Comparison of ENCODE assay signal across 18 mouse cellular contexts in genomic region chr14:50927366-50927765, GRCm38 (mm10). TPM values are rescaled to one million over a fixed set of nuclear protein-coding genes. Genes with fewer than 3 reads are reported as not detected.
"Had no signal": no experiment of that assay in that cellular context is flagged by ENCODE, and none has a peak within 500 bp of the region (broad histone marks: within the 10 kb centered on the region; RNA-seq: fewer than 3 reads in every experiment).

No protein-coding gene starts in this region.

- ATAC-seq: liver, embryonic 12.5 days had no signal

- H3K9me3 ChIP-seq: limb, embryonic 15.5 days; liver, embryonic 12.5 days; lung, embryonic 15.5 days; megakaryocyte, embryonic 14.5 days; midbrain, embryonic 12.5 days; neural tube, embryonic 12.5 days; stomach, embryonic 15.5 days had no signal

- DNase-seq: kidney, adult 2 months; kidney, postnatal 36 days; layer of hippocampus, adult 9-11 months; left cerebral cortex, postnatal 4 days; lung, postnatal 14 days; right cerebral cortex, postnatal 14 days; thymus, adult 2 months; thymus, postnatal 4 days had no signal

- H3K27ac ChIP-seq: kidney, postnatal 0 days; limb, embryonic 15.5 days; lung, embryonic 15.5 days; macrophage; midbrain, embryonic 12.5 days; neural tube, embryonic 12.5 days; stomach, embryonic 15.5 days had no signal

- H3K4me2 ChIP-seq: limb, embryonic 15.5 days; liver, embryonic 12.5 days; lung, embryonic 15.5 days; midbrain, embryonic 12.5 days; stomach, embryonic 15.5 days had no signal

- H3K9ac ChIP-seq: limb, embryonic 15.5 days; liver, embryonic 12.5 days; lung, embryonic 15.5 days; midbrain, embryonic 12.5 days; neural tube, embryonic 12.5 days; stomach, embryonic 15.5 days had no signal

- H3K27me3 ChIP-seq: limb, embryonic 15.5 days; liver, embryonic 12.5 days; lung, embryonic 15.5 days; megakaryocyte, embryonic 14.5 days; midbrain, embryonic 12.5 days; neural tube, embryonic 12.5 days; stomach, embryonic 15.5 days had no signal

- H3K4me3 ChIP-seq: limb, embryonic 15.5 days; liver, embryonic 12.5 days; lung, embryonic 15.5 days; midbrain, embryonic 12.5 days; neural tube, embryonic 12.5 days; stomach, embryonic 15.5 days had no signal

RNA-seq across cellular contexts. Expression of gene Gm49342, which starts 17.0 kb away (rescaled TPM):
- polyA plus RNA-seq: kidney, postnatal 0 days; limb, embryonic 15.5 days; liver, embryonic 12.5 days; liver, embryonic 16.5 days; lung, embryonic 15.5 days; midbrain, embryonic 12.5 days; neural tube, embryonic 12.5 days; stomach, embryonic 15.5 days had no signal
